Mouse (Mus musculus): ENCODE data around the gene Plin4.

- TF ChIP-seq KAT2A (IDR thresholded peaks at IDR 0.05; ENCODE audit: insufficient replicate concordance, low read length) (no peak), MAFK (IDR thresholded peaks at IDR 0.05; ENCODE audit: insufficient replicate concordance, low read length) (no peak), POLR2A (IDR thresholded peaks at IDR 0.05; ENCODE audit: low read depth, low read length) (no peak), CTCF (conservative IDR thresholded peaks at IDR 0.05 in 1 of 2, IDR thresholded peaks at IDR 0.05 in 1 of 2; ENCODE audit: low read depth in 2 of 2, low read length in 2 of 2) (no peak), SIN3A (IDR thresholded peaks at IDR 0.05; ENCODE audit: low read length) (no peak), ZNF384 (IDR thresholded peaks at IDR 0.05; ENCODE audit: low read depth, low read length) (no peak), HCFC1 (IDR thresholded peaks at IDR 0.05; ENCODE audit: low read depth, low read length) (no peak), POLR2AphosphoS2 (IDR thresholded peaks at IDR 0.05; ENCODE audit: low read depth, low read length) (no peak)
Observed at GRCm38 (mm10) chr17:56125276-56125630, 15.7 kb upstream of the Plin4 start.
